Mouse (Mus musculus): ENCODE measurements around the gene Rchy1.

Rchy1 gene

DNA sequence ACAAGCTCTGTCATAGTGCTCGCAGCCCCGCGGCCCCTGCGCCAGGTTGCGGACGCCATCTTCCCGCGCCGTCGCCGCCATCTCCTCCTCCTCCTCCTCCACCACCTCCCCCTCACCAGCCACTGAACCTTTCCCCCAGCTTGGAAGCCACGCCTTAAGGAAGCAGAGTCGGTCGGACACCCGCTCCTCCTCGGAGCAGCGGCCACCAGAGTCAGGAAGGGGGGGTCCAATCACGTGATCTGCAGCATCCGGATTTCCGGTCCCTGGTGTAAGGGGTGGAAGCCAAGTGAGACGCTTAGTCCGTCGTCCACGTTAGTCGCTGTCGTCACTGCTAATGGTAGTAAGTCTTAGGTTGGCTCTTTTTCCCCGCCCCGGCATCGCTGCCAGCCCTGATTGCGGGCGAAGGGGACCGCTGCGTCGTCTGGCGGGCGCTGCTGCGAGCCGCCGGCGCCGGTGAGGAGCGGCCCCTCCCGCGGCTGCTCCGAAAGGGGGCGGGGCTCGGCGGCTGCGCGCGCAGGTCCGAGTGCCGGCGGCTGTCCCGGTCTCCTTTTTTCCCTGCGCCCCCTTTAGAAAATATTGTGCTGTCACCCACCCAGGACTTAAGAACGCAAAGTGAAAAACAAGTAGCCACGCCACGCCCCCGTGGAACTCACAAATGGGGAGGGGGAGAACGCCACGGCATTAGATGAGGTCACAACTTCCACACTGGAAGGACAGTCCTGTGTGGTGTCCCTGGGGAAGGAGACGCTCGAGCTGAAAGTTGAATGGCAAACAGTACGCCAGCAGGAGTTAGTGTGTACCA is at the start of gene Rchy1:
Gene Rchy1, minus strand, starts transcription at position 430 of the 802 bp plus-strand sequence.
- peak; percentile 94 for DNase-seq

DNA sequence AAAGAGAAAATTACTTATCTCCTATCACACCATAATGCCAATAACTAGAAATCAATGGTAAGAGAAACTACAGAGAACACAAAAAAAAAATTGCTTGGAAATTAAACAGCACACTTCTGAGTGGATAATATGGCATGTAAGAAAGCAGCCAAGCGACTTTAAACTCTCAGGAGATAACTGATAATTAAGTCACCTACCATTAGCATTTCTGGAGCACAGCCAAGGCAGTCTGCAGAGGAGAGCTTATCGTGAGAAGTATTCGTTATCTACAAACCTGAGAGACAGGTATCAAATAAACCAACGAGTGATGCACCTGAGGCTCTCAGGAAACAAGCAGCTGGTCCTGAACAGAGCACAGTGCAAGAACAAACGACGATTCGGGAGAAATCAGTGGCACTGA is 48.9 kb upstream of the Rchy1 start:
- no peak for DNase-seq

DNA sequence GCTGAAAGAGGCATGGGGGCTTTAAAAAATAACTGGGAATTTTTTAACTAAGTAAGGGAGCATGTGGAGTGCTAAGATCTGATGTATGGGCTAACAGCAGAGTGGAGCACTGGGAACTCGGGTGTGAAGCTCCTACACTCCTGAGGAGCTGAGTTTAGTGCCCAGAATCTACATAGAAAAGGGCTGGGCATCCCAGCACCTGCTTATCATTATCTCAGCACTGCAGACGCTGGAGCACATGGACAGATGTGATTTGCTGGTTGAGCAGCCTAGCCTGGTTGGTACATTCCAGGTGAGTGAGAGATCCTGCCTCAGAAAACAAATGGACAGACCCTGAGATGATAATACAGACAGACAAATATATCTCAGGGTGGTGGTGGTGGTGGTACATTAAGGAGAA is 47.0 kb upstream of the Rchy1 start:
- no peak for DNase-seq

DNA sequence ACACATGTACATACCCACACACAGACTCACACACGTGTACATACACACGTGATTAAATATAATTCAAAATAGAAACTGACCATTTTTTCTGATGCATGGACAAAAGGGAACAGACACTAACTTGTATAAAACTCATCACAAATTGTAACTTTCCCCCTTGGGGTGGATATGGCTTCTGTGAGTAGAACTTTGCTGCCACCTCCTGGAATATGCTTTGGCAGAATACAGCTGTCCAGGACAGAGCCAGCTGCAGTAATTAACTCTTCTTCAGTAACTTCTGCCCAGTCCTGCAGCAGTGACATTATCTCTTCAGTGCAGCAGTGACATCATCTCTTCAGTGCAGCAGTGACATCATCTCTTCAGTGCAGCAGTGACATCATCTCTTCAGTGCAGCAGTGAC is 40.1 kb upstream of the Rchy1 start:
- no peak for DNase-seq

DNA sequence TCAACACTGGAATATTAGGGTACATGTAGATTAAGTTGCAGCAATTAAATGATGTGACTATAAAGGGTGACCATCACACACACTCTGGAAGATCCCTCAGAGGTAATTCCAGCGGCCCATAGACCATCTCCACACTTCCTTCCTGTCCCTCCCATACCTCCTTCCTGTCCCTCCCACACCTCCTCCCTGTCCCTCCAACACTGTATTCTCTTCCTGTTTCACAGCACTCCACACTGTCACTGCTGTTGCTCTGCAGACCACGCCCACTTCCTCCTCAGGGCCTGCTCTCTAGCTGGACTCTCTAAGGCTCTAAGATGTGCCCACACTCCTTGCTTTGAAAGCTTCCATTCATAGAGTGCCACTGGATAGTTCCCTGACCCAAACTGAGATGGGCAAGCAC is 37.9 kb upstream of the Rchy1 start:
- no peak for DNase-seq

DNA sequence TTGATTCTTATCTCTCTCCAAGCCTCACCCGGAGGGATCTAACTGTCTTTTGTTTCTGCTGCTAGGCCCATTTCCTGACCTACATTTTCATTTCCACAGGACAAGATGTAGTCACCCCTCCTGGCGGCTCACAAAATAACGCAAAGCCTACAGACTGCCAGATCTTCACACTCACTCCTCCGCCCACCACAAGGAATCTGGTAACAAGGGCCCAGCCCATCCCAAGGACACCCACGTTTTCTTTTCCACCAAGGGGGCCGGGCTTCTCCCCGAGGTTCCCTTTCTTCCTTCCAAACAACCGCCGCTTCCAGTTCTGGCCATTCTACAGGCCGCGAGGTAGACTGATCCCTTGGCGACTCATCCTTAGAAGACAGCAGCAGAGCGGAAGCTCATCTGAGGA is 31.7 kb upstream of the Rchy1 start:
- DNase-seq: no peak

DNA sequence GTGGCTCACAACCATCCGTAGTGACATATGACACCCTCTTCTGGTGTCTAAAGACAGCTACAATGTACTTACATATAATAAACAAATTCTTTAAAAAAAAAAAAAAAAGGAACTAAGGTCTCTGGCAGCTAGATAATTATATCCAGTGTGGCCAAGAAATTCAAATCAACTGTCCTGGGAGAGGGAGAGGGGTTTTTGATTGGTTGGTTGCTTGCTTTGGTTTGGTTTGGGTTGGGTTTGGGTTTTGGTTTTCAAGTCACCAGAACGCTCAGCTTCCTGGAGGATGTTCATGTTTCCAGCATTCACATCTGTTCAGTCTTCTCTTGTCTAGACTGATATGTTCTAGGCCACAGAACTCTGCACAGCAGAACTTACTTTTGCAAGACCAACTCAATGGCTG is 30.2 kb upstream of the Rchy1 start:
- no peak for DNase-seq

DNA sequence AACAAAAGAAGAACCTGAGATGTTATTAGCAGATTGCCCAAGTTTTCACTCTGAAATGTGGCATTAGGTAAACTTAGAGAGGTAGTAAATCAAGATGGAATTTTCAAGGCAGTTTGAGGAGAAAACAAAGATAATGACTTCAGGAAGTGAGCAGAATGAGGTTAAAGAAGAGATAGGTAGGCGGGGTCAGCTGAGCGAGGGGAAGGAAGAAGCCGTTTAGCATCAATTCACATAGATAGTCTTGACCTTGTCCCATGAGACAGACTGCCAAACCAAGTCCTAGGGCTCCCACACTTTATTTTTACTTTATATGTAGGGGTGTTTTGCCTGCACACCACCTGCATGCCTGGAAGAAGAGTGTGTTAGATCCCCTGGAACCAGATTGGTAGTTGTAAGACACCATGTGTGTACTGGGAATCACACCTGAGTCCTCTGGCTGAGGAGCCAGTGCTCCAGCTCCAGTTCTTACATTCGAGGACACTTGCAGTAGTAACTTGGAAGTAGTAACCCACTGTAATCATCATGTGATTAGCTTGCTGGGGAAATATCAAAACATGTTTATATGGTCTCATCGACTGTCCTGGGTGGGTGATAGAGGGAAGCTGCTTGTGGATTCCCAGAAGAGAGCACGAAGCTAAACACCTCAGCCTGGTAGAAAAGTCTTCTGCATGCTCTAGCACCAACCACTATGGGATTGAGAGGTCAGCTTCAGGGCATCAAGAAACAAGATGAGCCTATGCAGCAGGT is 28.5 kb upstream of the Rchy1 start:
- DNase-seq: no peak

DNA sequence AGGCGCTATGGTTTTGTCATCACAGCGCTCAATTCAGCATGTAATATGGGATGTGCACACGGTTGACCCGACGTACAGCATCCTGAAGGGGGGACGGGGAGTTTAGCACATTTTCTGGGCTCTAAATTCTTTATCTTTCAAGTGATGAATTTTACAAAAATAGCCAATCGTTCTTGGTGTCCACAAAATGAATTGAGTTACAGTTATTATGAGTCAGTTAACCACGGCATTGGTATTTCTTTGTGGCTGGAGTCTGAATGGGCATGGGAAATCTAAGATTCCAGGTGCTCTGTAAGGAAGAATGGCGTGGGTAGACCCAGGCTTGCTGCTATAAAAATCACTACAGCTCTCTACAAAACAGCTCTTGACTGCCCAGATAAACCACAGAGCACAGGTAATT is 26.4 kb upstream of the Rchy1 start:
- DNase-seq: no peak

DNA sequence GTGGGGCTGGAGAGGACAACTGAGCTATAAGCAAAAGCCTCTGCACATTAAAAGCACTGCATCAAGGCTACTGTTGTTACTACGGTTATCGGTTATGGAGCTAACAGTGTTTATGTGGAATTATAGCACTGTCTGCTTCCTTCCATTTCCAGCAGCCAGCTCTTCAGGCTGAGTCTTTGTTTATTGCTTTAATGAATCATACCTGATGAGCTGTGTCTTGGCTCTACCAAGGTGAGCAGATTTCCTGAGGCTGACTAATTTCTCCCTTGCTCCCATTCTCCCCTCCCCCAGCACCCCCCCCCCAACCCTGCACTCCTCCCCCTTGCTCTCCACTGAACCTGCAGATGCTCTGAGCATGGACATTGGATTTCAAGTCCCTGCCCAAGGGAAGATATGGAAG is 24.9 kb upstream of the Rchy1 start:
- no peak for DNase-seq

DNA sequence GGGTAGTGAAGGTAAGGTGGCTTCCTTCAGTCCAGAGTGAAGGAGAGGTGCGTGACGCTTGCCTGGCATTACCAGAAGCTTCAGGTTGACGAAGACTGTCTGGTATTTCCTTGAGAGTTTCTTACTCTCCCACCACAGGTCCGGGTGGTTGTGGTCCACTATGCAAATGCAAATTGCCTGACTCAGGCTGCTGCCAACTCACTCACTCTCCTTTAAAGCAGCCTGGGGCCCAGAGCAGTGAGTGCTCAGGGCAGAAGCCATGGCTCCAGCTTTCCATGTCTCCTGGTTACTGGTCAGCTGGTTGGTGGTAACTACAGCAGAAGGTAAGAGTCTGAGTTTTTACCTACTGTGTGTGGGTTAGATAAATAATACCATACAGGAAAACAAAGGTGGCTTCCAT is 24.4 kb upstream of the Rchy1 start, which contains the start of gene Odaph:
Gene Odaph, plus strand, starts transcription at position 240 of the 400 bp plus-strand sequence.
- DNase-seq: no peak

DNA sequence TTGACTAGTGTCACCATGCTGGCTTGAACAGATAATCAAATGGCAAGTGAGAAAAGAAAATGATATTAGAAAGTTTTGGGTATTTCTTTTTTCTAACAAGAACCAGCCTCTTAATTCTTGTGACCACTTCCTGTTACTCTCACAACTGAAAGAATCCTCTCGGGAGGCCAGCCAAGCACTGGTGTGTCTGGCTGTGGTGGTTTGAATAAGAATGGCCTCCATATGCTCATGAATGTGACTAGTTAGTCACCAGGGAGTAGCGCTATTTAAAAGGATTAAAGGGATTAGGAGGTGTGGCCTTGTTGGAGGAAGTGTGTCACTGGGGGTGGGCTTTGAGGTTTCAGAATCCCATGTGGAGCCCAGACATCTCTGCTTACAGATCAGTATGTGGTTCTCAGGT is 22.9 kb upstream of the Rchy1 start:
- no peak for DNase-seq

DNA sequence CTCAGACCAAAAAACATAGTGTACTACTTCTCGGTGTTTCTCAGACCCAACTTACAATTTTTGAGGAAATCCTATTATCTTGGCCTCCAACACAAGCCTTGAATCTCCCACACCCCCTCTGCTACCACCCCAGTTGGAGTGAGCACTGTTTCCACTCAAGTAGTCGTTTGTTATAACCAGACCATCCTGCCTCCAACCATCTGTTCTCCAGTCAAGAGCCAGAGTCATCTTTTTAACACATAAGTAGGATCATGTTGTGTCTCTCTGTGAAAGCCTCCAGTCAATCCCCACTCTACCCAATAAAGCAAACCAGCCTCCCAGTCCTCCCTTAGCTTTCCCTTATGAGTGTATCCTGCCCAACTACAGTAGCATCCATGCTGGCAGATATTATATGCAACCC is 20.6 kb upstream of the Rchy1 start:
- no peak for DNase-seq

DNA sequence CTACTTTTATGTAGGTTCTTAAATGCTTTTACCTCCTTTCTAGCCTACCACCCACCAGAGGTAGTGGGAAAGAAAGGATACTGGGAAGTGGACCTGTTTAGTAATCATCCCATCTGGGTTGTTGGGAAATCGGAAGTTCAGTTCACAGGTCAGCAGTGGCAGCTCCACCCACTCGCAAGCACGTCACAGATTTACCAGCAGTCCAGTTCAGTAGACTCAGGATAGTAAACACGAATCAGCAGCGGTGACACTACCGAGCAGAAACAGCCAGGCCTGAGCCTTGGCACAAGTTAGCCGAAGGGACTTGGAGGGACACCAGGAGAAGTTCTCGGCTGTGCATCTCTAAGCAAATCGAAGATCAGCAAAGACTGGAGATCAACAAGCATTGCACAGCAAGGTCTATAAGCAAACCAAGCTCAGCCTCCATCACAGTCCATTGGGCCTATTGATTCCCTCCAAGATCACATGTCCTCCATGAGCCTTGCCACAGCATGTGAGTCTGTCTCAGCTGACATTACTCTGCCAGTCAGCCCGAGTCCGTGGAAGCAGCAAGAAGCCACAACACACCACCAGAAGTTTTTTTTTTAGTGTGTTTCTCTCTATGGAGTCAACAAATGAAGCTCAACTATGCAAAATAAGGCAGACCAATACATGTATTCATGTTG is 18.4 kb upstream of the Rchy1 start:
- no peak for DNase-seq

DNA sequence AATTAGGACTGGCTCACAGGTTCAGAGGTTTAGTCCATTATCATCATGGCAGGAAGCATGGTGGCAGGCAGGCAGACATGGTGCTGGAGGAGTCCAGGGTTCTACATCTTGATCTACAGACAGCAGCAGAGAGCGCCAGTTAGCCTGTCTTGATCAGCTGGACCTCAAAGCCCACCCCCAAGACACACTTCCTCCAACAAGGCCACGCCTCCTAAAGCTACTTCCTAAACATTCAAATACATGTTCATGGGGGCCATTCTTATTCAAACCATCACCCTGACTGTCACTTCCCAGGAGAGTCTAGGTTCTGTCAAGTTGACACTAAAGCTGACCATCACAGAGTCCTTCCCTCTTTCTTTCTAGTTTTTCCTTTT is 14.5 kb upstream of the Rchy1 start:
- no peak for DNase-seq

DNA sequence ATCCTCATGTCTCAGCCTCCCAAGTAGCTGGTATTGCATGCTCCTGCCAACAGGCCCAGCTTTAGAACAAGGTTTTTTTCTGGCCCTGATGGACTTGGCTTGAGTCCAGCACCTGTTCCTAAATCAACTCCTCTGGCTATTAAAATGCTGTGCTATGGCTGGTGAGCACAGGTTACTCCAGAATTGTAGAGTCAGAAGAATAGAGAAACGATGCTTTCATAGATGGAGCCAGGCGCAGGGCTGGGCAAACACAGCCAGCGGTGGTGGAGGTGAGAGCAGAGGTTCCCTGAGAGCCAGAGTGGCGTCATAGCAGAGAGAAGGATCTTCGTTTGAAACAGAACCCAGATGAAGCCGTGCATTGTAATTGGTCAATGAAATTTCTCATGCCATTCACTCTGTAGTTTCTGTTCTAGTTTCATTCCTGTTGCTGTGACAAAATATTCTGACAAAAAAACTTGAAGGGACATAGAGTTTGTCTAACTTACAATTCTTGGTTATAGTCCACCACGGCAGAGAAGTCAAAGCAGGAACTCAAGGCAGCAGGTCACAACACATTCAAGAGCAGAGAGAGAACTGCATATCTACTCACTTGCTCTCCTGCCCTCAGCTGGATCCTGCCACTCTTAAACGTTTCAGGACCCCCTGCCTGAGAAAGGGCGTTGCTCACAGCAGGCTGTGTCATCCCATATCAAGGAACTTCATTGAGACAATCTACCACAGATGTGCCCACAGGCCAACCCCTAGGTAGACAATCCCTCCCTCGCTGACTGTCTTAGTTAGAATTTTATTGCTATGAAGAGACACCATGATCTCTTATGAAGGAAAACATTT is 13.9 kb upstream of the Rchy1 start:
- no peak for DNase-seq

DNA sequence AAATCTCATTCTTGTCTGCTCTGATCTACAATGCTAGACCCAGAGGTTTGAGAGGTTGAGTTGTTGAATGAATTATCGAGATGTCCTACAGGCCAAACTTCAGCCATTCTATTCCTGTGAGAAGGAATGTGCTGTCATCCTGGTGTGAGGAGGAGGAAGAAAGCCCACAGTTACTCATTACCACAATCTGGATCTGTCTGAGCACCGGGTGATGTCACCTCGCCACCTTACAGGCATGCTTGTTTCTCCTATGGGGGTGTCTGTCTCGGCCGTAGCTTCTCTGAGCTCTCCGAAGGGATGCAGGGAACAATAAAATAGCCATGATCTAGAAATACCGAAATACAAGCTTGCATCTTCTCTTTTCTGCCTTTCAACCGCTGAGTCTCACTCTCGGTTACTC is 12.9 kb upstream of the Rchy1 start:
- no peak for DNase-seq

DNA sequence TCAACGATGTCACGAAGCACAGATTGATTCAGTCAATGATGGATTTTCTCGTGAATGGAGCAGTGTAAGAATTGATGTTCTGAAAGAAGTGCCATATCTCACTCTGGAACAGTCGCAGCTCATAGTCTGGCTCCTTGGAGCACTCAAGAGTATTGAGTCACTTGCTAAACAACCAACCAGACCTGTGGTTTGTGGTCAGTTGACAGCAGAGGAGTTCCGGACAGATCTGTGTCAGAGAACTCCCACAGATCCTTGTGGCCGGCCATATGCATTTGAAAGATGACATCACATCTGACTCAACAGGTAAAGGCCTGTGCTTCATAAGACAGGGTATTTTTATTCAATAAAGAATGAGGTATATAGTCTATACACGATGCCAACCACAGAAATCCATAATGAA is 11.1 kb upstream of the Rchy1 start:
- no peak for DNase-seq

DNA sequence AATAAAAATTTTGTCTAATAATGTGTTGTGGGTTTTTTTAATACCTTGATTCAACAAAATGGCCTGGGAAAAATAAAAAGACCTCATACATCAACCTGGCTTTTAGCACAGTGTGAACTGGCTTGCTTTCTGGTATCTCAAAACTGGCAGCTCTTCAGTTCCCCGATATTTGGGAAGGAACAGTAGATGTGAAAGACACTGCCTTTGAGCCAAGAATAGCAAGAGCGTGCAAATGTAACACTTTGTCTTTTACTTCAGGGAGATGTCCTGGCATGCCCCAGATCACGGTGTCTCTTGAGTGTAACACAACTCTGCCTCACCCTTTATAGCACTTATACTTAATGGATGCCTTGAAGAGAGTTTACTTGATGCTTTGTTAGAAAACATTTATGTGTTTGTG is 9.2 kb upstream of the Rchy1 start:
- no peak for DNase-seq

DNA sequence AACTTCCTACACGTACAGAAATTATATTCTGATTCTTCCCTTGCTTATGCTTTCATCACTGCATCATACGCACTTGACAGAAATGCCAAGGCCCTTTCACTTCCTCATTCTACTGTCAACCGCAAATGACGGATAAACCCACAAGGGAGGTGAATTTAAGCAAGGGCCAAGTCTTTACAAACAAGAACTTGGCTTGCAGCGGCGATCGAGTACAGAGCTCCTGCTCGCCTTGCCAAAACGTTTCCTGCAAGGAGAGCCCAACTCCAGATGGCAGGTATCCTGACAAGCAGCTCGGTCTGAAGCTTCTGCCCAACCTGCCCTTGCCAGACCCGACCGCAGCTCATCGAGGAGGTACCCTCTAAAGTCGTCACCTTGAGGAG is 619 bp downstream of the Rchy1 start:
- no peak for DNase-seq

DNA sequence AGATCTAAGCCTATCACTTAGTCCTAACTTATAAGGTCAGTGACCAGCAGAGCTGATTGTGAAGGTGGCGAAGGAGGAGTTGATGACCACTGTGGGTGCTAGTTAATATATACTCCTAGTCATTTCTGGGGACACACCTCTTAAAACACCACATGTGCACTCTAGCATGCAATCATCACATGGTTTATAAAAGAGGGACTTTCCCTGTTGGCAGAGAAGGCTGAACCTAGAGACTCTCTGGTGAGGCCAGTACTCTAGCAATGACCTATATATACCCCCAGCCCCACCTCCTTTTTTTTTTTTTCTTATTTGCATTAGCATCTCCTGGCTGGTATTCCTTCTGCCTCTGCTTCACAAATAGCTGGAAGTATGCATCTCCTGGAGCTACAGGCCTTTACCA is 1.5 kb downstream of the Rchy1 start:
- DNase-seq: no peak

DNA sequence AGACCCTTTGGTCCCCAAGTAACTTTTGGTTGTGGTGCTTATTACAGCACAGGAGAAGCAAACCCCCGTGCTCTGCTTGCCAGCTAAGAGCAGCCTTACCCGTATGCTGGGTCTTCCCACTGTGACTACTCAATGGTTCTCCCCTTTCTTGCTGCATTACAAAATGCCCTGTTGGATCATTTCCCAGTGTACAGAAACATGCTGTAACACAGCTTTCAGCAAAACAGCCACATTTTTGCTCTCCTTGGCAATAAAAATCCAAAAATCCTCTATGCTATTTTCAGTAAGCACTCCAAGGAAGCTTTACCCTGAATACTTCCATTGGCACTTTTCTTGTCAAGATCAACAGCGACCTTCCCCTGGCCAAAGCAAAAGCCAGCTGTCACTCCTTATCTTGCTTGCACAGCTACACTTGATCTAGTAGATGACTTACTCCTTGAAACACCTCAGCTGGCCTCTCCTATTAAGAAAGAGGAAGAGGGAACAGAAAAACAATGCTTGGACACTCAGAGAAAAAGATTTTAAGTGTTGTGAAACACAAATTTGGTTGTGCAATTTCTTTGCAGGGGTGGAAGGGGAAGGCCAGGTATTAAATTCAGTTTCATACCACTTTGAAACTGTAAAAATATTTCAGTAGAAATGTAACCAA is 2.1 kb downstream of the Rchy1 start:
- no peak for DNase-seq

DNA sequence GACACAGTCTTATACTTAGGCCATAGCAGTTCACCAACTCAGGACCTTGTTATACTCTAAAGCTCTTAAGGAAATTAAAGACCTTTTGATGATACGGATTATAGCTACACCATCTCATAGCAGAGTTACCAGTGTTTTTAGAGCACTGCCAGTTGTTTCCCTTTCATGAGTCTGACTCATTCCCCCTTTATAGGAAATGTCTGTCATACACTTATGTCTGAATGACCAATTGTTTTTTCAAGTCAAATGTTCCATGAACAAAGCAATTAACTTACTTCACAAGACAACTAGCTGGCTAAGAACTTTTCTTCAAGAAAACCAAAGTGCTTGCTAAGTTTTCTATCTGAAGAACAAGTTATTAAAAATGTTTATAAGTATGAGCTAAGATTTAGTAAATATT is 2.9 kb downstream of the Rchy1 start:
- no peak for DNase-seq
